Mouse (Mus musculus) hindbrain, embryonic 13.5 days (tissue): Measurements from ENCODE around the gene Kcnj12. TPM values are rescaled to one million over a fixed set of nuclear protein-coding genes. Genes with fewer than 3 reads are reported as not detected.

ENCODE experiments used
- ATAC-seq: fragments of 200-750 bp; cut with Nextera tagmentation; 2 replicates; pipeline ENCODE4 v1.8.0; 2017; ENCODE audit warnings: moderate TSS enrichment; ENCODE audit not compliant: low FRiP score
- H3K27ac ChIP-seq: fragments of 300-500 bp; sonication (generic); 2 replicates; pipeline ENCODE4 v1.5.1; 2015; ENCODE audit warnings: inconsistent platforms, mild to moderate bottlenecking, moderate library complexity
- H3K27me3 ChIP-seq: fragments of 300-500 bp; sonication (generic); 2 replicates; pipeline ENCODE4 v1.6.1; 2015; ENCODE audit warnings: mild to moderate bottlenecking, inconsistent platforms
- H3K36me3 ChIP-seq: fragments of 300-500 bp; sonication (generic); 2 replicates; pipeline ENCODE4 v1.6.1; 2015; ENCODE audit warnings: mild to moderate bottlenecking, inconsistent platforms
- H3K4me1 ChIP-seq: fragments of 300-500 bp; sonication (generic); replicated peaks from 2 replicates; pipeline ENCODE4 v1.6.1; 2015; ENCODE audit warnings: inconsistent platforms
- H3K4me2 ChIP-seq: fragments of 300-500 bp; sonication (generic); 2 replicates; pipeline ENCODE4 v1.6.1; 2015; ENCODE audit warnings: inconsistent platforms, mild to moderate bottlenecking, moderate library complexity
- H3K4me3 ChIP-seq: fragments of 300-500 bp; sonication (generic); 2 replicates; pipeline ENCODE4 v1.5.1; 2015; ENCODE audit warnings: mild to moderate bottlenecking, inconsistent platforms
- H3K9ac ChIP-seq: fragments of 300-500 bp; sonication (generic); 2 replicates; pipeline ENCODE4 v1.6.1; 2015; ENCODE audit warnings: mild to moderate bottlenecking, inconsistent platforms
- H3K9me3 ChIP-seq: fragments of 300-500 bp; sonication (generic); 2 replicates; pipeline ENCODE4 v1.6.1; 2016; ENCODE audit warnings: inconsistent platforms
- WGBS: fragments of 180-500 bp; shearing (Covaris S2); methylation state at CpG from one replicate; pipeline ENCODE4 v1.1.7; 2015; 5-methylcytosine and 5-hydroxymethylcytosine counted together
- polyA plus RNA-seq: library from polyadenylated mRNA; unstranded; fragments of >200 nt; fragmentation: Nextera tagmentation; extraction: Ambion mirVana; gene quantifications from 2 replicates; pipeline ENCODE4 v1.2.1, GENCODE M21; 2015

Gene Kcnj12
- 3.5 and 3.8 TPM in 2 replicates for polyA plus RNA-seq

DNA sequence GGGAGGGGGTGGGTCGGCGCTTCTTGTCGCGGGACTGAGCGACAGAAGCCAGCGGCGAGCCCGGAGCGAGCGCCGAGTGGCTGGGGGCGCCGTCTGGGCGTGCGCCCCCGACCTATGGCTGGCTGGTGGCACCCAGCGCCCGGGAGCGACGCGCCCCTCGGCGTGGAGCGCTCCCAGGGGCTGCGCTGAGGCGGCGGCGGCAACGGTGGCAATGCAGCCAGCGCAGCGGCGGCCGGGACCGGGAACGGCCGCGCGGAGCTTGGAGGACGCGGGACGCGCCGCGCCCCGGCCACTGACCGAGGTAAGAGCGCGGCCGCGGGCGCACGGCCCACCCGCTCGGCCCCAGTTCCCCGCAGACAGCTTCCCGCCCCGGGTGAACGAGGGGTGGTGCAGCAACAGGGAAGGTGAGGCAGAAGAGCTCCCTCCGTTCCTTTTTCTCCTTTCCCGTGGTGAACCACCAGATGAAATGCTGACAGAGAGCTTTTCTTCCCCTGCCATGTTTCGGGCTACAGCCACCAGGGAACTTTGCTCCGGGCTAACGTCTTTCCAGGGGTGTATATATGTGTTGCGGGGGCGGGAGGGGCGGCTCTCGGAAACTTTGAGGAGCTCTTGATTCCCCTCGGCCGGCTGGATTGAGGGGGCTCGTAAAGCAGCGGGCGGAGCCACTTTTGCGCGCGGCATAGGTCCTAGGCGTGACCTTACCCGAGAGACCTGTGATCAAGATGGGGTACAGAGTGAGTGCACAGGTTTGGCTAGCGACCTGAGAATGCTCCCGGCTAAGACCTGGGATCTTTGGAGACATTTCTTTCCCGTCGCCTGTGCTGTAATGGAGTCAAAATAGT lies at the start of gene Kcnj12:
Kcnj12 (plus strand) TSS at position 15 of the 842 bp plus-strand sequence.
- Histone ChIP-seq H3K27me3 (peaks cover 78% of the 10 kb centered on the region), H3K36me3 (no peaks in the 10 kb centered on the region), H3K9ac (peak within 1 kb of the TSS; percentile 77), H3K4me3 (peak within 1 kb of the TSS; percentile 66), H3K4me1 (peaks cover 66% of the 10 kb centered on the region), H3K27ac (peak within 1 kb of the TSS; percentile 30; the same call in 1 of the 2 replicates), H3K4me2 (peak within 1 kb of the TSS; percentile 88), H3K9me3 (no peaks in the 10 kb centered on the region)
- peak; percentile 12; the same call in 1 of the 2 replicates for ATAC-seq
- under 1% methylated on average over 69 of the region's 81 CpGs for WGBS

DNA sequence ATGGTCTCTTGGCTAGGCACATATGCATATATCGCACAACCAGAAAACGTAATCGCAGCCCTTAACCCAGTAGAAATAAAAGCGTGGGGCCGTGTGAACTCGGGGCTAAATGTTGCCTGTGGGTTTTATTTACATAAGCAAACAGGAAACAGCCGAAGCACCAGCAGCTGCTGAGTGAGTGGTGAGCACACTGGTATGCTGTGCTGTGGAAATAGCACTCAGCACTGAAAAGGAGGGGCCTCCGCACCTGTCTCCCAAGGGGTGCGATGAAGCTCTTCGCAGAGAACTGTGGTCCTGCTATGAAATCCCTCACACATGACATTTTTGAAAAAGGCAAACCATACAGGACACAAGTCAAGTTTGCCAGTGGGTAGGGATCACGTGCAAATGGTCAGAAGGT lies 47.3 kb upstream of the Kcnj12 start:
- Histone ChIP-seq H3K36me3 (no peaks in the 10 kb centered on the region), H3K27ac (no peak overlapping the region), H3K27me3 (no peaks in the 10 kb centered on the region), H3K9ac (no peak overlapping the region), H3K4me3 (no peak overlapping the region), H3K9me3 (no peaks in the 10 kb centered on the region), H3K4me2 (no peak overlapping the region), H3K4me1 (no peaks in the 10 kb centered on the region)
- 84% methylated on average over 11 of the region's 11 CpGs for WGBS
- no peak for ATAC-seq

DNA sequence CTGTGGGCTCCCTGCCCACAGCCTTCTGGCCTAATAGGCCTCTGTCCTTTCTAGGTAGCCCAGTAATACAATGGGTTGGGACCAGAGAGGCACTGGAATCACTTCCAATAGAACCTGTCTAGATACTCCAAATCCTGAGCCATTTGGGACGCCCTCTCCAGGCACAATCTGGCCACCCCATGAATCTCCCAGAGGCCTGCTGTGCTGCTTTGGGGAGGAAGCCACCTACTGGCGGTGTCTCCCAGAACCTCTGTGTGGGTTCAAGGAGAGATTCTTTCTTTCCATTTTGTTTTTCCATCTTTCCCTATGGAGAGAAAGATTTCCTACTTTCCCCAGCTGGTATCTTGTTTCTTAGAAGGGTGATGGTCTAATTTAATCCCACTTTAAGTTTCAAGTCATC lies 46.1 kb upstream of the Kcnj12 start:
- Histone ChIP-seq H3K4me3 (no peak overlapping the region), H3K27me3 (no peaks in the 10 kb centered on the region), H3K27ac (no peak overlapping the region), H3K36me3 (no peaks in the 10 kb centered on the region), H3K9me3 (no peaks in the 10 kb centered on the region), H3K4me1 (no peaks in the 10 kb centered on the region), H3K9ac (no peak overlapping the region), H3K4me2 (no peak overlapping the region)
- WGBS, result 80% methylated on average over 2 of the region's 2 CpGs
- no peak for ATAC-seq

DNA sequence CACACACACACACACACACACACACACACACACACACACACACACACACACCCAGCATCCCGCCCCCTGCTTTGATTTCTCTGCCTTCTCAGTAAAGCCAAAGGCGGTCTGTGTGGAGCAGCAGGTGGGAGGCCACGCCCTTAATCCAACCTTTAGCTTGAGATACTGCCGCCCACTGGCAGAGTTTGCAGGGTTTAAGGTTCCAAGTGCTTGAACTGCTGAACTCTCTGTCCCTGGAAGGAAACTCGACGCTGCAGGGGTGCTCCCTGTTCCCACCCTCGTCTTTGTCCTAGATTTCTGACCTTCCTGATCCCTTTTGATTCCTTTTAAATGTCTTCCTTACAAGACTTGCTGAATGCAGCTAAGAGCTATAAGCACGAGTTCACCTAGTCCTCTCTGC lies 45.6 kb upstream of the Kcnj12 start:
- ATAC-seq, result no peak
- H3K9me3 ChIP-seq, result no peaks in the 10 kb centered on the region
- H3K4me3 ChIP-seq, result no peak overlapping the region
- H3K27me3 ChIP-seq, result no peaks in the 10 kb centered on the region
- H3K9ac ChIP-seq, result no peak overlapping the region
- no peaks in the 10 kb centered on the region for H3K4me1 ChIP-seq
- 18% methylated on average over 8 of the region's 8 CpGs for WGBS
- no peak overlapping the region for H3K27ac ChIP-seq
- no peaks in the 10 kb centered on the region for H3K36me3 ChIP-seq
- no peak overlapping the region for H3K4me2 ChIP-seq

DNA sequence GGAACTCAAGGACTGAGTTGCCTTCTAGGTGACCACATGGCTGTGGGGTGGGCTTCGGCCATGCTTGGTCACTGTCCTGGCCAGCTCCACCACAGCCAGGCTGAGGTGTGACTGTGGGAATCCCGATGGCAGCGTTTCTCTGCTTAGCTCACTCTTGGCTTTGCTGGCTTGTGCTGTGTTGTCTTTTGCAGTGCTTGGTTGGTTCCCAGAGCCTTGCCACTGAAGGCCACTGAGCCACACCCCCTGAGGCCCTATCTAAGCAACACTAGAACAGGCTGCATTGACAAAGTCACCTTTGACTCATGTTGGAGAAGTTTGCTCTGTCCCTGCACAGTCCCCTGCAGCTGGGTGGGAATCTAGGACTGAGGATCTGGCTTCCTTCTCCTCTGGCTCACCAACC lies 45.2 kb upstream of the Kcnj12 start:
- no peak overlapping the region for H3K9ac ChIP-seq
- no peaks in the 10 kb centered on the region for H3K27me3 ChIP-seq
- WGBS, result 46% methylated on average over 3 of the region's 3 CpGs
- H3K4me3 ChIP-seq, result no peak overlapping the region
- H3K9me3 ChIP-seq, result no peaks in the 10 kb centered on the region
- H3K27ac ChIP-seq, result no peak overlapping the region
- no peaks in the 10 kb centered on the region for H3K36me3 ChIP-seq
- no peaks in the 10 kb centered on the region for H3K4me1 ChIP-seq
- no peak for ATAC-seq
- H3K4me2 ChIP-seq, result no peak overlapping the region

DNA sequence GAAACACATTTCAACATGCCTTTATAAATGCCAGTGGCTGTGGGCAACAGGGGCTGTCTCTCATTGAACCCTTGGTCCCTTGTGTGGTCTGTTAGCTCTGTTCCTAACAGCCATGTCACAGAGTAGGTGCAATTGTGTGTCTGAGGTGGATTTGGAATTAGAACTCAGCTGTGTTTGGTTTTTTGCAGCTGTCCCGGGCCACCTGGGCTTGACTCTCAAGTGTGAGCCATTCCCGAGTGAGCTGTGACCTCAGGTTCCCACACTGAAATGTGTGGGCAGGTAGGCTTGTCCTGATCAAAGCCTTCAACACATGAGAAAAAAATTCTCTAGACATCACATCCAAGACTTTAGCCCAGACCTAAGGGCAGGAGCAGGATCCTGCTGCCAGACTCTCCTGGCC lies 43.7 kb upstream of the Kcnj12 start:
- Histone ChIP-seq H3K4me3 (no peak overlapping the region), H3K4me1 (no peaks in the 10 kb centered on the region), H3K4me2 (no peak overlapping the region), H3K36me3 (no peaks in the 10 kb centered on the region), H3K27ac (no peak overlapping the region), H3K27me3 (no peaks in the 10 kb centered on the region), H3K9me3 (no peaks in the 10 kb centered on the region), H3K9ac (no peak overlapping the region)
- no peak for ATAC-seq
- 91% methylated on average over 2 of the region's 2 CpGs for WGBS

DNA sequence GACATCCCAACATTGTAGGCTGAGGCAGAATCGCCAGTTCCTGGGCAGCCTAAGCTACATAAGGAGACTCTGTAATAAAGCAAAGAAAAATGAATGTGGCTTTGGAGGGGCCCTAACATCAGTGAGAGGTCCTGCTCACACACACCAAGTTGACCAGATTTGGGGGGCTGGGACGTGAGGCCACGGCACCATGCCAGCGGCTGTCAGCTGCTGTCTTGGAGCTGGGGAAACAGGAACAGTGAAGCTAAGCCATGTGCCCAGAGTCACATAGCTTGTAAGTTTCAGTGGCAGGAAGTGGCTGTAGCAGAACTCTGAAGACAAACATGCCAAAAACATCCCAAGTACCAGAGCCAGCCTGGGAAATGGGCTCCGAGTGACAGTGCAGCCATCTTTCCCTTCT lies 42.6 kb upstream of the Kcnj12 start:
- H3K36me3 ChIP-seq, result no peaks in the 10 kb centered on the region
- H3K4me1 ChIP-seq, result no peaks in the 10 kb centered on the region
- no peaks in the 10 kb centered on the region for H3K9me3 ChIP-seq
- H3K27ac ChIP-seq, result no peak overlapping the region
- 93% methylated on average over 5 of the region's 5 CpGs for WGBS
- ATAC-seq, result no peak
- no peaks in the 10 kb centered on the region for H3K27me3 ChIP-seq
- H3K4me2 ChIP-seq, result no peak overlapping the region
- no peak overlapping the region for H3K9ac ChIP-seq
- no peak overlapping the region for H3K4me3 ChIP-seq

DNA sequence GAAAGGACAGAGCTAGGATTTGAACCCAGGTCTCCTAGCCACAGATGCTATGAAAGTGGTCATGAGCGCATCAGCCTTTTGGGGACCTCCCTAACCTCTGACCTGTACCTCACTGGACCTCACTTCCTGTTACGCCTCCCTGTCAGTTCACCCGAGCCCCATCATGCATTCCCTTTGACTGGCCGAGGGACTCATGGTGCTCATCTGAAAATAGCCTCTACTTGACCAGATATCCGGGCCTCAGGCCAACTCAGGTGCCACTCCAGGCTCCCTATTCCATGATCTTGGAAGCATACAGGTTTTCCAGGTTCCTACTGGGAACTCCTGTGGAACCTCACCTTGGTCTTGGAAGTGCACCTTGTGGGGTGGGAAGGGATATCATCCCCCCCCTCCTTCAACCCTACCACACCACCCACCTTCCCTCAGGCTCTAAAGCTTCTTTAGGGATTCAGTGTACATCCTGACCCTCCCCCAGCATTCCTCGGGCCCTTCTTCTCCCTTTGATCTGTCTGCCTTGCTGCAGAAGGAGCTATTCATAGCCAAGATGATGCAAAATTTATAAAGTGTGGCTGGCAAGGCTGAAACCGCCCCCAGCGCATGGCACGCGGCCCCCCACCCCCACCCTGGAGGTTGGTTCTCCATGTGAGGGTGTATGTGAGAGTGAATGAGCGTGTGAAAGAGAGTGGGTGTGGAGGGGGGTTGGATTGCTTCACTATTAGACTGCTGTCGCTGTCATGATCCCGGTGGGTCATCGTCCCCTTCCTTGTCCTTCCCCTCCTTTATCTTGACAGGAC lies 40.5 kb upstream of the Kcnj12 start:
- H3K27me3 ChIP-seq, result no peaks in the 10 kb centered on the region
- WGBS, result 76% methylated on average over 14 of the region's 14 CpGs
- H3K4me1 ChIP-seq, result 0 out of 2 replicates have a peak, but pooled peaks cover 3% of the 10 kb centered on the region
- H3K9ac ChIP-seq, result no peak overlapping the region
- H3K27ac ChIP-seq, result no peak overlapping the region
- no peaks in the 10 kb centered on the region for H3K9me3 ChIP-seq
- H3K4me2 ChIP-seq, result no peak overlapping the region
- ATAC-seq, result no peak
- no peak overlapping the region for H3K4me3 ChIP-seq
- H3K36me3 ChIP-seq, result no peaks in the 10 kb centered on the region

DNA sequence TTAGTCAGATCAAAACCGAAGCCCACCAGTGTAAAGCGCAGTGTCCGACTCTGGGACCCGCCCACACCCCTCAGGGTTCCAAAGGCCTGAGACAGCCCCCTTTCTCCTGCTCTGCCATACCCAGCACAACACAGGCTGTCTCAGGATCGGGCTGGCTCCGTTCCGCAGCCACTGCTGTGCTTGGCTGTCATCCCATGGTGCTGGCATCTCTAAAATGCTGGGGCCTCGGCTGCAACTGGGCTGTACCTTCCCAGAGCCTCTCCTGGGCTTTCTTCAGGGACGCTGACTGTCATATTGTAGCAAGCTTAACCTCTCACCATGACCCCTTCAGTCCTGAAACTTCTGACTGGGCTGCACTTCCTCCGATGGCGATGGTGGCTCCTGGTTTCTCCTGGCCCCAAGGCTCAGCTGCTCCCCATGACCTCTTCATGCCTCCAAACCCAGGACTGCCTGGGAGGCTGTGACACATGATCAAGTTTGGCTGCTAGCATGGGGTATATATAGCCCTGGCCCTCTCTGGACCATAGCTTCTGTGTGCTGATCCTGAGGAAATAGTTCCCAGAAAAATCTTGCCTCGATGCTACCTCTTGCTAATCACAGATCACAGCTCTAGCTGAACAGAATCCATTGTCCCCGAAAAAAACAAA lies 37.3 kb upstream of the Kcnj12 start:
- Histone ChIP-seq H3K4me1 (0 out of 2 replicates have a peak, but pooled peaks cover 3% of the 10 kb centered on the region), H3K9ac (no peak overlapping the region), H3K9me3 (no peaks in the 10 kb centered on the region), H3K36me3 (no peaks in the 10 kb centered on the region), H3K27me3 (no peaks in the 10 kb centered on the region), H3K4me2 (no peak overlapping the region), H3K4me3 (no peak overlapping the region), H3K27ac (no peak overlapping the region)
- ATAC-seq, result no peak
- WGBS, result 58% methylated on average over 13 of the region's 13 CpGs

DNA sequence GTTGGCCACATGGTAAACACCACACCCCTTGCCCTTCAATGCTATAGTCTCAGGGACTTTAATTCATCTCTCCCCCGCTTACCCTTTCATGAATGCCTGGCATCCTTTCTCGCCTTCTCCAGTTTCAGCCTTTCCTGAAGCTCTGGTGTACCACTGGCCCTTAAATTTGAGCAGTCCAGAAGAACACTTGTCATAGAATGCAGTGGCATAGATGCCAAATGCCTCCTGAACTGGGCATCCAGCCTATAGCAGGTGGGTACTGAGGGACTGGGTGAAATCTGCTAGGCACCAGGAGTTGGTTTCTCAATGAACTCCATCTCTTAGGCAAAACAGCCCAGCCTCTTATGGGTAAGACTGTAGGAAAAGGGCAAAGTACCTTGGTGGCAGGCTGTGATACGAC lies 31.9 kb upstream of the Kcnj12 start:
- H3K27ac ChIP-seq, result no peak overlapping the region
- H3K4me3 ChIP-seq, result no peak overlapping the region
- no peaks in the 10 kb centered on the region for H3K4me1 ChIP-seq
- 89% methylated on average over 3 of the region's 3 CpGs for WGBS
- no peak overlapping the region for H3K9ac ChIP-seq
- H3K36me3 ChIP-seq, result no peaks in the 10 kb centered on the region
- H3K27me3 ChIP-seq, result no peaks in the 10 kb centered on the region
- no peaks in the 10 kb centered on the region for H3K9me3 ChIP-seq
- no peak for ATAC-seq
- H3K4me2 ChIP-seq, result no peak overlapping the region

DNA sequence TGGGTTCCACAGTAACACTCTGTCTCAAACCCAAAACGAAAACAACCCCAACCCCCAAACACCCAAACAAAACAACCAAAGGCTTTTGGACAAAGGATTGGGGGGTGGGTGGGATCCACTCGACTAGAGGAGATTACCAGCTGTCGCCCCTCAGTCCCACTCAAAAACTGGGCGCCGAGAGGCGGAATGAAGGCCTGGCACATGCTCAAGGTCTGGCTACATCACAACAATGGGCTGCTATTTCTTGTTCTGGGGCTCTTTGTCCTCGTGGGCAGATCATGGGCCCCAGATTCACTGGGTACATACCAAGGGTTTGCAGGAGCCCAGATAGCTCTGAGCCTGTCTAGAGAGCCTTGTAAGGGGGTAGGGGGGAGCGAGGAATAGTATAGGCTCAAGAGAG lies 19.6 kb upstream of the Kcnj12 start:
- H3K9ac ChIP-seq, result no peak overlapping the region
- no peak overlapping the region for H3K27ac ChIP-seq
- 70% methylated on average over 8 of the region's 8 CpGs for WGBS
- no peak overlapping the region for H3K4me3 ChIP-seq
- H3K9me3 ChIP-seq, result no peaks in the 10 kb centered on the region
- H3K4me2 ChIP-seq, result no peak overlapping the region
- no peaks in the 10 kb centered on the region for H3K27me3 ChIP-seq
- ATAC-seq, result no peak
- peaks cover 35% of the 10 kb centered on the region for H3K4me1 ChIP-seq
- H3K36me3 ChIP-seq, result no peaks in the 10 kb centered on the region

DNA sequence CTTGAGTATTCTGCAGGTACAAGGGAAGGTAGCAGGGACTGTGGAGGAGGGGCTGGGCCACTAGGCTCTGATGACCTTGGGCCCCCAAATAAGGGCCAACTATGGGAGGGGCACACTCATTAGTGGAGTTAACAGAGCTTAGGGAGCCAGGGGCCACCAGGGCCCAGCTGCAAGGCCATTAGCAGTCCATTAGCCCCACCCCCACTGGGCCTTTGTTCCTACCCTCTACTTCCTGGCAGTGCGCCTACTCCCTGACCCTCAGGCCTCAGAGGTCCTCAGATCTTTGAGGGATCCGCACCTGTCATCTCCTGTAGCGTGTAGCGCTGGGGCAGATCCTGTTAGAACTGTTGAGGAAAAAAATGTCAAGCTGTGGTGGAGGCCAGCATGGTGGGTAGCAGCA lies 18.3 kb upstream of the Kcnj12 start:
- H3K4me3 ChIP-seq, result no peak overlapping the region
- no peak overlapping the region for H3K9ac ChIP-seq
- 39% methylated on average over 4 of the region's 4 CpGs for WGBS
- H3K27ac ChIP-seq, result 0 out of 2 replicates have a peak overlapping the region, but pooled peaks have one; percentile 44
- H3K27me3 ChIP-seq, result no peaks in the 10 kb centered on the region
- H3K4me2 ChIP-seq, result no peak overlapping the region
- no peaks in the 10 kb centered on the region for H3K9me3 ChIP-seq
- no peak for ATAC-seq
- no peaks in the 10 kb centered on the region for H3K36me3 ChIP-seq
- H3K4me1 ChIP-seq, result peaks cover 35% of the 10 kb centered on the region
